Mouse (Mus musculus) brain, embryonic 14.5 days (tissue): Measurements from ENCODE around the gene Pithd1. TPM values are rescaled to one million over a fixed set of nuclear protein-coding genes. Genes with fewer than 3 reads are reported as not detected.

Source experiments
- DNase-seq: peaks from one replicate; pipeline ENCODE4 v3.0.0-alpha.2; 2011; ENCODE audit warnings: low read depth
- CTCF ChIP-seq: fragments of 200-500 bp; IDR thresholded peaks from 2 replicates; pipeline ENCODE4 v1.5.1; 2012; ENCODE audit warnings: inconsistent platforms, mild to moderate bottlenecking, moderate library complexity, borderline replicate concordance; ENCODE audit not compliant: insufficient read depth, insufficient read length; ENCODE audit errors: extremely low read depth
- POLR2A ChIP-seq: fragments of 200-500 bp; IDR thresholded peaks from 2 replicates; pipeline ENCODE4 v1.6.1; 2012; ENCODE audit warnings: mild to moderate bottlenecking, inconsistent platforms, borderline replicate concordance; ENCODE audit not compliant: poor library complexity, insufficient read depth, insufficient read length, severe bottlenecking; ENCODE audit errors: extremely low read depth
- polyA plus RNA-seq: library from polyadenylated mRNA; depleted of rRNA; stranded (reverse); fragments of >200 nt; gene quantifications from 2 replicates; pipeline ENCODE4 v1.2.3, GENCODE M21; 2012; rRNA removed

Pithd1 gene
- polyA plus RNA-seq, 1 experiment: 50.8 TPM

DNA sequence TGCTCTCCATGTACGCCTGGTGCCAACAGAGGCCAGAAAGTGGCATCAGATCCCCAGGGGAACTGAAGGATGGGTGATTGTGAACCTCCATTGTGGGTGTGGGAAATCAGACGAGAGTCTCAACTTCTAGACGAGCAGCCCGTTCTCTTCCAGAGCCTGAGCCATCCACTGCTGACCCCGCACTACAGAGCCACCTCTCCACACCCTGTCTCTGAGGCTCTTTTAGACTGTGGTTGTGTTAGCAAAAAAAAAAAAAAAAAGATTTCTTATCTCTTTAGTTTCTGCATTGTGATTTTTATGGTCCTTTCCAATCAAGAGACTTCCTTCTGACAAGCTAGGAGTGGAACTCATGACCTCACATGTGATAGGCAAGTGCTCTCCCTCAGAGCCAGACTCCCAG is 57.7 kb downstream of the Pithd1 start:
- no peak for DNase-seq
- TF ChIP-seq POLR2A: no peak

DNA sequence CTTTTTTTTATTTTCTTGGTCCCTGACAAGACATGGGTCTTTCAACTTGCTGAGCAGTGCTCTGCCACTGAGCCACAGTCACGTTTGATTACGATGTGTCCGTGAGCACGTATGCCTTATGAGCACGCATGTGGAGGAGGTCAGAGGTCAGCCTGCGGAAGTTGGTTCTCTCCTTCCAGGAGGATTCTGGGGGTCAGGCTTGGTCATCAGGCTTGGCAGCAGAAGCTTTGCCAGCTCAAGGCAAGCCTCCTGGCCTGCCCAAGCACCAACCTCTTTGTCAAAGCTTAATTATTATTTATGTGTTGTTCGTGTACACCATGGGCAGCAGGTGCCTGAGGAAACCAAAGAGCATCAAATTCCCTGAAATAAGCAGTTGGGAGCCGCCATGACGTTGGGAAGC is 58.7 kb downstream of the Pithd1 start:
- TF ChIP-seq CTCF (no peak), POLR2A (no peak)
- DNase-seq: no peak

DNA sequence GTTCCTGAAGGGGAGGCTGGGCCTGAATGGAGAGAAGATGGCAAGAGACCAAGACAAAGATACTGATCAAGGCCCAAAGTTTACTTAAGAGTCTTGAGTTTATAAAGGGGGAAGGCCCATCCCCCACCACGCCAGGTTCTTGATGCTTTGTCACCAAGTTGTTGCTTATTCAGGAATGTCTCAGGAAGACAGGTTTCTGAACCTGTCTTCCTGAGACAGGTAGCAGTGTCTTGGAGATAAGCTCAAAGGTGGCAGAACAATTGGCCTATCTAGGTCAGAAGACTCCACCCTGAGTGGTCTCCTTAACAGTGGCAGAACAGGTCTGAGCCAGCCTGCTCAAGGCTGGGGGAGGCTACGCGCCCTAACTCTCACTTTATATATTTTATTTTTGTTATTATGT is 60.2 kb downstream of the Pithd1 start:
- TF ChIP-seq POLR2A (no peak), CTCF (no peak)
- DNase-seq: no peak

DNA sequence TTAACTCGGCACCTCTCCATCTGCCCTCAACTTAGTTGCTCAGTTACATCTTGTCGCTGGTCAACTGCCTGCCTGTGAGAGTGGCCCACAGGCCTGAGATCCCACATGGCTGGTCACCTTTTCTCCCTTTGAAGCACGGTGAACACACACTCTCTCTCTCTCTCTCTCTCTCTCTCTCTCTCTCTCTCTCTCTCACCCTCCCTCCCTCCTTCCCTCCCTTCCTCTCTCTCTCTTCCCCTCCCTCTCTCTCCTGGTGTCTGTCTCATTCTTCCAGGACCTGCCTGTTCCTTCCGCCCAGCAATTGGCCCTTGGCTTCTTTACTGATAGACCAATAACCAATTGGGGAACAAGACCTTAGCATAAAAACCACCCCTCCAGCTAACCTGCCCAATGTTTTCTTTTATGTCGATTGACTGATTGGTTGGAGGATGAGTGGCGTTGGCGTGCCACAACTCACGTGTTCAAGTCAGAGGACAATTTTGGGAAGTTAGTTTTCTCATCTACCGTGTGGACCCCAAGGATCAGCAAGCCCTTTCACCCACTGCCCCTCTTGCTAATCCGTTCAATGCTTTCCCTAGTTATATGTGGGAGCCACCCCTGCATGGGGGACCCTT is 60.8 kb downstream of the Pithd1 start:
- TF ChIP-seq POLR2A (no peak), CTCF (no peak)
- DNase-seq: no peak

Other genes with a start within 250 kb of the Pithd1 start
- 0.10 and 0.15 TPM in 2 replicates for gene Myom3, start 227.5 kb downstream of the Pithd1 start, polyA plus RNA-seq
- 128 and 142 TPM in 2 replicates for gene Srsf10, start 131.5 kb downstream of the Pithd1 start, polyA plus RNA-seq
- gene Pnrc2, start 113.4 kb downstream of the Pithd1 start, polyA plus RNA-seq: 67.1 and 74.4 TPM in 2 replicates
- gene Cnr2, start 91.9 kb downstream of the Pithd1 start, polyA plus RNA-seq: 0.19 and 0.25 TPM in 2 replicates
- 41.7 and 43.1 TPM in 2 replicates for gene Fuca1, start 66.5 kb downstream of the Pithd1 start, polyA plus RNA-seq
- 43.5 and 49.8 TPM in 2 replicates for gene Hmgcl, start 40.8 kb downstream of the Pithd1 start, polyA plus RNA-seq
- 36.3 and 52.0 TPM in 2 replicates for gene Gale, start 23.5 kb downstream of the Pithd1 start, polyA plus RNA-seq
- gene Lypla2, start 14.6 kb downstream of the Pithd1 start, polyA plus RNA-seq: 167 and 198 TPM in 2 replicates
- 17.1 and 21.8 TPM in 2 replicates for gene Eloa, start 34.5 kb upstream of the Pithd1 start, polyA plus RNA-seq
- gene Rpl11, start 66.2 kb upstream of the Pithd1 start, polyA plus RNA-seq: 818 and 948 TPM in 2 replicates
- 105 and 107 TPM in 2 replicates for gene Id3, start 156.2 kb upstream of the Pithd1 start, polyA plus RNA-seq
- 3.5 and 5.1 TPM in 2 replicates for gene E2f2, start 185.1 kb upstream of the Pithd1 start, polyA plus RNA-seq
- gene Asap3, start 219.1 kb upstream of the Pithd1 start, polyA plus RNA-seq: 4.2 and 6.2 TPM in 2 replicates